Mouse (Mus musculus): ENCODE results near the gene Acly.

Acly gene

GRCm38 (mm10) chr11:100440691-100441522 is 86.9 kb downstream of the Acly start:
- peak; percentile 91 for DNase-seq

GRCm38 (mm10) chr11:100437901-100438300 is 89.9 kb downstream of the Acly start:
- DNase-seq: no peak

GRCm38 (mm10) chr11:100435678-100436246 is 92.0 kb downstream of the Acly start:
- DNase-seq: no peak

- no peak for DNase-seq
Measured at GRCm38 (mm10) chr11:100432002-100432401, 95.8 kb downstream of the Acly start.

GRCm38 (mm10) chr11:100430052-100430451 is 97.7 kb downstream of the Acly start:
- no peak for DNase-seq

GRCm38 (mm10) chr11:100428612-100429199 is 99.1 kb downstream of the Acly start:
- no peak for DNase-seq

GRCm38 (mm10) chr11:100426820-100427219 is 101.0 kb downstream of the Acly start:
- DNase-seq: no peak
